Mouse (Mus musculus) frontal cortex, postnatal 14 days (tissue): Measurements from ENCODE around the gene Mrto4.

Experiments used
- DNase-seq, 2 experiments: peaks; one replicate each; pipeline ENCODE4 v3.0.0; 2022; ENCODE audit warnings: low spot score in 2 of 2

Gene Mrto4

GRCm38 (mm10) chr4:139340835-139341234 is 11.5 kb downstream of the Mrto4 start:
- DNase-seq = no peak

DNA sequence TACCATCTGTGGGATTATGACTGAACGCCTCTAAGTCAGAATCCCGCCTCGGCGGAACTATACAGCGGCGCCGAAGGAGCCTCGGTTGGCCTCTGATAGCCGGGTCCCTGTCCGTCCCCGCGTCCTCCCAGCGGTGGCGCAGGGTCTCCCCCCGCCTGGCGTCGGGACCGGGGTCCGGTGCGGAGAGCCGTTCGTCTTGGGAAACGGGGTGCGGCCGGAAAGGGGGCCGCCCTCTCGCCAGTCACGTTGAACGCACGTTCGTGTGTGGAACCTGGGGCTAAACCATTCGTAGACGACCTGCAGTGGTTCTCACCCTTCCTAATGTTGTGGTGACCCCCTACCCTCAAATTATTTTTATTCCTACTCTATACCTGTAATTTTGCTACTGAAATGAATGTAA is 14.2 kb downstream of the Mrto4 start:
- no peak for DNase-seq

- DNase-seq = peak in 1 of 2 experiments; percentile 50
These were observed 15.4 kb downstream of the Mrto4 start for GRCm38 (mm10) chr4:139336822-139337483.

- DNase-seq = no peak
These were observed 16.9 kb downstream of the Mrto4 start for GRCm38 (mm10) chr4:139335507-139335906.

DNA sequence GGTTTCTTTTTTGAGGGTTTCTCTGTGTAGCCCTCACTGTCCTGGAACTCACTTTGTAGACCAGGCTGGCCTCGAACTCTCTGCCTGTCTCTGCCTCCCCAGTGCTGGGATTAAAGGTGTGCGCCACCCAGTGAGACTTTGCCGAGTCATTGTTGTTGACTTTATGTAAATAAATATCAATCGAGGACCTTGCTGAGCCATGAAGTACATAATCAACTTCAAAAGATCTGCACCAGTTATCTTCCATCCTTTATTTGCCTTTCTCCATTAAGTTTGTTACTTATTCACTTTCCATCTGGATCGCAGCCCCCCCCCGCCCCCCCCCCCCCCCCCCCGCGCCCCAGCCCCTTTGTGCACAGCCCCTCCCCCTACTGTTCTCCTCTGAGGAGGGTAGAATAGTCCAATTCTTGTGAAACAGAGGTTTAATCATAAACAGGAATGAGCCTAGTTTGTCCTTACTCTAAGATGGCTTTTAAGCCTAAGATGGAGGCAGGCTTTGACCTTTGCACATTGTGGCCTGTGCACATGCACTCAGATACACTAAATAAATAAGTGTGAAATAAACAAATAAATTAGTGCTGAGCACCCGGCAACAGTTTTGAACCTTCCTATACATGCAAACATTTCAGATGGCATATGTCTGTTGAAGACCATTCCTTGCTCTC is 17.6 kb downstream of the Mrto4 start:
- DNase-seq = no peak

- DNase-seq = peak in 1 of 2 experiments; percentile 21
These were observed 21.8 kb downstream of the Mrto4 start for GRCm38 (mm10) chr4:139330605-139331004.

DNA sequence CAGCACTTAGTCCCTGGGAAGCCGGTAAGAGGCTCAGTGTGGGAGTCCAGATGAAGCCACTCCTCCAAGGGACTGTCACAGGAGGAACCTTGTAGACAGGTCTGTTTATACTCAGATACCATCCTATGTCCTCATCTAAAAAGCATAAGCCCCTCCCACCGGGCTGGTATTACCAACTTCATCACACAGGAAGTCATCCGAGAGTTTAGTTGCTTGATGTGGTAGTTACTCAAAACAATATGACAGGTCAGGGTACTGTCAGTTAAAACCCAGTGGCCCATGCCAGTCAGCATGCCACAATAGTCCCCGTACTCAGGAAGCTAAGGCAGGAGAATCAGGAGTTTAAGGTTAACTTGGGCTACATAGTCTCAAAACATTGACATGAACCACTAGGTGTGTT is 32.6 kb downstream of the Mrto4 start:
- no peak for DNase-seq

DNA sequence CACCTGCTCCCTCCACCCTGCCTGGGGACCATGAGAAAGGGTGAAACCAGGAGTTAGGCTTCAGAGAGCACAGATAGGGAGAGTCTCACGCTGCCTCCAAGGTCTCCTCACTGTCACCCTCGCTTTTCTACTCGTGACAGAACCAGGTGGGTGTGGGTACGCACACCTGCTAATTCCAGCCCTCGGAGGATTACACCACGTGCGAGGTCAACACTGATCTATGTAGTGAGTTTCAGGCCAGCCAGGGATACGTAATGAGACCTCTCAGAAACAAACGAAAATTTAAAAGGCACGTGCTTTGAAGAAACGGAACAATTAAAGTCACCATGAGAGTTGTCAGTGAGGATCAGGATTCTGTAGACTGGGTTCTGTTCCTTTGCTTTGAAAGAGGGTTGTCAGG is 33.9 kb downstream of the Mrto4 start:
- DNase-seq = no peak

- DNase-seq = no peak
These were observed 39.7 kb downstream of the Mrto4 start for GRCm38 (mm10) chr4:139312632-139313031.

- no peak for DNase-seq
These were observed 40.7 kb downstream of the Mrto4 start for GRCm38 (mm10) chr4:139311707-139312106.

DNA sequence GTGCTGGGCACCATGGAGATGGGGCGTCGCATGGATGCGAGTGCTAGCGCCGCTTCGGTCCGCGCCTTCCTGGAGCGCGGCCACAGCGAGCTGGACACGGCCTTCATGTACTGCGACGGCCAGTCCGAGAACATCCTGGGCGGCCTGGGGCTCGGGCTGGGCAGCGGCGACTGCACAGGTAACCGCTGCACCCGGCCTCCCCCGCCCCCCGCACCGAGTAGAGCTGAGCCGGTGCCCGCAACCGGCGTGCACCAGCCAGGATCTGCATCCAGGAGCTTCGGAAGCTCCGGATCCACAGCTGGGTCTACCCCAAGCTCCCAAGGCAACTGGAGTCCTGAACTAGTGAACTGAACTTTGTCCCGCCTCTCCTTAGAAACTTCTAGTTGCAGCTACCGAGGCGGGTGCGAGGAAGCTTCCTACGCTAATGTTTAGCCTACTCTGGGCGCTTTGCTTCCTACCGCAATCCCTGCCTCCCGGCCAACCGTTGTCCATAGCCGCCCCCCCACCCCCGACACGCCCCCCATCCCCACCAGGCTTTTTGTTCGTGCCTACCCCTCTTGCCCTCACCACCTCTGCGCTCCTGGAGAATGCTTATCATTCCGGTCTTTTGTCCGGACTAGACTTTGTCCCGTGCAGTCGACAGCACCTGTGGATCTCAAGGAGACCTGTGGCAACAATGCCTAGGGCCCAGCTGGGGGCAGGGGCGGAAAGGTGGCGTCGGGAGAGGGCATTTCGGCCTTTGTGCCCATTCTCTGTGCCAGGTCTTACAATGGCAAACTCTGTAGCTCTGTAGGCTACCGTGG is 41.3 kb downstream of the Mrto4 start:
- no peak for DNase-seq

GRCm38 (mm10) chr4:139310171-139310898 is 42.0 kb downstream of the Mrto4 start, which contains the start of the genes Pqlc2 and Akr7a5:
Pqlc2 (minus strand) TSS chr4:139310708.
Akr7a5 (plus strand) TSS chr4:139310744.
- DNase-seq = peak; percentile 92 to 99

DNA sequence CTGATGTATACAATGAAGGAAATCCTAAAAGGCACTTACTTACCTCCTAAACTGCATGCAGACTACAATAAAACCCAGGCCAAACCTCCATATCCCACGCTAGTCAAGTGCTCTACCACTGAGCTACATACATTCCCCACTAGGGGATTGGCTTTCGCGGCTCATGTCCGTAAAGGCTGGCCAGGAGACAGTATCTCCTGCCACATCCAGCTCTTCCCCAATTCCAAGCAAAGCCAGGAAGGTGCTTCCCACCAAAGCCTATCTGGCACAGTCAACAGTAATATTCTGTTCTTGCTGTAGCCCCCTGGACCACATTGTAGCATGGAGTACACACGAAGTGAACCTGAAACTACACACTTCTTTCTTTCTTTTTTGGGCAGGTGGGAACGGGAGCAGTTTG is 42.7 kb downstream of the Mrto4 start:
- DNase-seq = no peak

GRCm38 (mm10) chr4:139307916-139308315 is 44.5 kb downstream of the Mrto4 start:
- no peak for DNase-seq

DNA sequence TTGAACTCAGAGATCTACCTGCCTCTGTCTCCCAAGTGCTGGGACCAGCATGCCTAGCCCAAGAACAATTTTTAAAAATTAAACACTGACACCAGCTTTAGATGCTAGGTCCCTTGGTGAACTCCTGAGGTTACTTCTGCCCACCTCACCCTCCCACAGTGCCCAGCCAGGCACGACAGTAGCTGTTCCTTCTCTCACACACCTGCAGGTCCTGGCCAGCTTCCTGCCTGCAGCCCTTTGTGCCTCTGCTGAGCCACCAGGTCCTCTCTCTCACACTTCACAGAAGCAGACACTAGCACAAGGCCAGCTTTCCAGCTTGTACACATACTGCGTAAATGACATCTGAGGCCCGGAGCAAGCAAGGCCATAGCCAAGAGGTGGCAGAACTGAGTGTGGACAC is 46.9 kb downstream of the Mrto4 start:
- DNase-seq = no peak

- no peak for DNase-seq
These were observed 50.1 kb downstream of the Mrto4 start for GRCm38 (mm10) chr4:139302241-139302640.

GRCm38 (mm10) chr4:139301780-139302179 is 50.6 kb downstream of the Mrto4 start:
- DNase-seq = no peak

DNA sequence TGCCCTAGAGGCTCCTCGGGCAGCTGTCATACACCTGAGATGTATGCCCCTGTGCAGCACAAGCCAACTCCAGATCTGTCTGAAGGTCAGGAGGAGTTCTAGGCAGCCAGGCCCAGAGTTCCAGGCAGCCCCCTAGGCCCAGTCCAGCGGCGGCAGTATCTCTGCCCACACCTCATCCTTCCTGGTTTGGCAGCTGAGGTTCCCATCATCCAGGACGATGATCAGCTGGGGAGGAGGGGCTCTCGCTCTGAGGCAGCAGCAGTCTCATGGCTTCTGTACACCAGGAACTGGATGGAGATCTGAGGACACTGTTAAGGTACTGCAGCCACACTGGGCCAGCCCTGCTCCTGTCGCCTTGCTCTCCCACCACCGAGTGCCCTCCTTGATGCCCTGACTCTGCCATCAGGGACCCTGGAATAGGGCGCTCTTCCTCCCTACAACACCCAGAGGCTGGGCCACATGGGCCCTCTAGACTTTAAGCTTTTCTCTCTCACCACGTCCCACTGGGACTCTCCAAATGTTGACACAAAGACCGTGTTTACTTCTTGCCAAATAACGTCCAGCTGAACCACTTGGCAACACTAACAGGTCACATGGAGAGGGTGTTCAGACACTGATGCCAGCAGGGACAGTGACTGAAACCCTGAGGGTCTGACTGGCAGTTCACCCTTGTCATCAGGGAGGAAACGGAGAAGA is 53.6 kb downstream of the Mrto4 start:
- no peak for DNase-seq

DNA sequence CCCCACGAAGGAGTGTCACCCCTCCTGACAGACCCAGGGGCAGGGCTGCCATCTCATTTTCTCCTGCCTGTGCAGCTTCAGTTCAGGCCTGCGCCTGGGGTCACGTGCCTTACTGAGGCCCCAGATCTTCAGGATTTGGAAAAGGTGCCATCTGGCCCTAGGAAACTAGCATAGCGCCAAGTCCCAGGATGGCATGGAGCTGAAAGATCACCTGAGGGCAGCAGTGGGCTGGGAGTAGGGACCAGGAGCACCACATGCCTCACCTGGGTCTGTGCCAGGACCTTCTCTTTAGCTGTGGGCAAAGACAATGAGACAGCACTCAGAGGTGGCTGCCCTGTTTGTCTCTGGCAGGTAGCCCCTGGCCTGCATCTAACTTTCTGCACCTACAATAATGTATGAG is 54.8 kb downstream of the Mrto4 start:
- DNase-seq = no peak
